Mouse (Mus musculus) bone marrow, adult 2 months (tissue): ENCODE results near the gene Dnaic1.

ENCODE experiments used
- CTCF ChIP-seq: fragments of 200-500 bp; IDR thresholded peaks from 2 replicates; pipeline ENCODE4 v1.5.1; 2011; ENCODE audit warnings: low read length, control low read depth; ENCODE audit not compliant: control insufficient read depth, insufficient read depth
- POLR2A ChIP-seq: fragments of 200-500 bp; IDR thresholded peaks from 2 replicates; pipeline ENCODE4 v1.6.1; 2011; ENCODE audit warnings: low read depth, mild to moderate bottlenecking, control low read depth, low read length, borderline replicate concordance; ENCODE audit not compliant: control insufficient read depth

- TF ChIP-seq CTCF (no peak), POLR2A (no peak)
Observed at GRCm38 (mm10) chr4:41573492-41573891, 3.9 kb downstream of the Dnaic1 start.
